Mouse (Mus musculus) spleen, adult 2 months (tissue): ENCODE data around the gene Bub1. TPM values are rescaled to one million over a fixed set of nuclear protein-coding genes. Genes with fewer than 3 reads are reported as not detected.

Experiments
- DNase-seq, 2 experiments: peaks; one replicate each; pipeline versions ENCODE4 v3.0.0 to v3.0.0-alpha.2; 2012 to 2021; ENCODE audit warnings: low spot score in 2 of 2, low read depth in 1 of 2
- H3K27ac ChIP-seq: fragments of 200-500 bp; 2 replicates; pipeline ENCODE4 v1.5.1; 2012; ENCODE audit warnings: low read length, inconsistent platforms; ENCODE audit not compliant: insufficient read depth
- H3K27me3 ChIP-seq: fragments of 200-500 bp; 2 replicates; pipeline ENCODE4 v1.6.1; 2012; ENCODE audit warnings: mild to moderate bottlenecking, moderate library complexity, low read length, inconsistent platforms; ENCODE audit not compliant: control insufficient read depth, insufficient read depth
- H3K36me3 ChIP-seq: fragments of 200-500 bp; 2 replicates; pipeline ENCODE4 v1.6.1; 2012; ENCODE audit warnings: mild to moderate bottlenecking, low read length, inconsistent platforms; ENCODE audit not compliant: control insufficient read depth, insufficient read depth
- H3K4me1 ChIP-seq: fragments of 200-500 bp; 2 replicates; pipeline ENCODE4 v1.6.1; 2011; ENCODE audit warnings: inconsistent platforms; ENCODE audit not compliant: control insufficient read depth, insufficient read depth, insufficient read length
- H3K4me3 ChIP-seq: fragments of 200-500 bp; 2 replicates; pipeline ENCODE4 v1.5.1; 2011; ENCODE audit warnings: mild to moderate bottlenecking, inconsistent platforms; ENCODE audit not compliant: insufficient read depth, insufficient read length; ENCODE audit errors: extremely low read depth
- CTCF ChIP-seq: fragments of 200-500 bp; IDR thresholded peaks from 2 replicates; pipeline ENCODE4 v1.5.1; 2011; ENCODE audit warnings: mild to moderate bottlenecking, inconsistent platforms; ENCODE audit not compliant: insufficient read depth, insufficient read length, insufficient replicate concordance; ENCODE audit errors: extremely low read depth
- POLR2A ChIP-seq: fragments of 200-500 bp; IDR thresholded peaks from 2 replicates; pipeline ENCODE4 v1.6.1; 2011; ENCODE audit warnings: low read depth, low read length, inconsistent platforms
- WGBS: fragments of 180-500 bp; shearing (Covaris S2); methylation state at CpG from one replicate; pipeline ENCODE4 v1.1.7; 2018; 5-methylcytosine and 5-hydroxymethylcytosine counted together
- polyA plus RNA-seq: library from polyadenylated mRNA; depleted of rRNA; stranded (reverse); fragments of >200 nt; gene quantifications from 2 replicates; pipeline ENCODE4 v1.2.3, GENCODE M21; 2012; rRNA removed

Gene Bub1
- polyA plus RNA-seq, 1 experiment = 0.83 TPM

- no peak overlapping the region for H3K27ac ChIP-seq
- no peak for TF ChIP-seq POLR2A
- TF ChIP-seq CTCF = no peak
- H3K36me3 ChIP-seq = no peaks in the 10 kb centered on the region
- WGBS = 85% methylated on average over 5 of the region's 5 CpGs
- no peak overlapping the region for H3K4me3 ChIP-seq
- H3K27me3 ChIP-seq = no peaks in the 10 kb centered on the region
- no peaks in the 10 kb centered on the region for H3K4me1 ChIP-seq
- DNase-seq = no peak
Observed at GRCm38 (mm10) chr2:127759157-127759880, 72.3 kb downstream of the Bub1 start.

GRCm38 (mm10) chr2:127757171-127757570 is 74.5 kb downstream of the Bub1 start:
- Histone ChIP-seq H3K27ac (no peak overlapping the region), H3K36me3 (no peaks in the 10 kb centered on the region), H3K27me3 (no peaks in the 10 kb centered on the region), H3K4me1 (no peaks in the 10 kb centered on the region), H3K4me3 (no peak overlapping the region)
- TF ChIP-seq POLR2A (no peak), CTCF (no peak)
- 77% methylated on average over 8 of the region's 8 CpGs for WGBS
- no peak for DNase-seq

GRCm38 (mm10) chr2:127754113-127754512 is 77.6 kb downstream of the Bub1 start:
- Histone ChIP-seq H3K36me3 (no peaks in the 10 kb centered on the region), H3K27ac (no peak overlapping the region), H3K27me3 (no peaks in the 10 kb centered on the region), H3K4me1 (no peaks in the 10 kb centered on the region), H3K4me3 (no peak overlapping the region)
- DNase-seq = no peak
- 96% methylated on average over 4 of the region's 4 CpGs for WGBS
- no peak for TF ChIP-seq CTCF
- no peak for TF ChIP-seq POLR2A

- WGBS = 57% methylated on average over 11 of the region's 11 CpGs
- Histone ChIP-seq H3K4me3 (no peak overlapping the region), H3K27me3 (no peaks in the 10 kb centered on the region), H3K36me3 (no peaks in the 10 kb centered on the region), H3K27ac (no peak overlapping the region), H3K4me1 (no peaks in the 10 kb centered on the region)
- no peak for TF ChIP-seq POLR2A
- no peak for TF ChIP-seq CTCF
- peak in 1 of 2 experiments; percentile 20 for DNase-seq
Observed at GRCm38 (mm10) chr2:127751849-127752610, 79.6 kb downstream of the Bub1 start.

Other genes starting within 250 kb of the Bub1 start
- 1.4 and 1.8 TPM in 2 replicates for gene Zfp661, start 244.8 kb downstream of the Bub1 start, polyA plus RNA-seq
- 23.3 and 34.5 TPM in 2 replicates for gene Mrps5, start 244.6 kb downstream of the Bub1 start, polyA plus RNA-seq
- gene Mal, start 175.2 kb downstream of the Bub1 start, polyA plus RNA-seq = 1.3 and 1.6 TPM in 2 replicates
- 0.30 and 0.41 TPM in 2 replicates for gene Mall, start 101.9 kb downstream of the Bub1 start, polyA plus RNA-seq
- gene Nphp1, start 43.0 kb downstream of the Bub1 start, polyA plus RNA-seq = 0.86 and 1.1 TPM in 2 replicates
- gene Mtln, start 39.4 kb downstream of the Bub1 start, polyA plus RNA-seq = 21.9 and 39.2 TPM in 2 replicates
- 0.23 and 0.25 TPM in 2 replicates for gene Acoxl, start 7.0 kb upstream of the Bub1 start, polyA plus RNA-seq